7 mouse cellular contexts compared by ENCODE assay signal in genomic region chr3:144531023-144531422, GRCm38 (mm10). TPM values are rescaled to one million over a fixed set of nuclear protein-coding genes. Genes with fewer than 3 reads are reported as not detected.
DNase-seq lines count a peak whose midpoint lies in the region; ATAC-seq and TF ChIP-seq lines count a peak whose summit lies in the region.

No protein-coding gene starts in this region.

- H3K4me2 ChIP-seq in liver, postnatal 0 days (ENCODE audit: low read depth, low read length), result no peak overlapping the region
- no peak overlapping the region for H3K4me2 ChIP-seq in liver, embryonic 12.5 days

- H3K27me3 ChIP-seq in liver, postnatal 0 days (ENCODE audit: insufficient read depth, low read length), result no peaks in the 10 kb centered on the region
- no peaks in the 10 kb centered on the region for H3K27me3 ChIP-seq in liver, embryonic 12.5 days (replicated peaks)

- DNase-seq in liver, postnatal 0 days, result no peak
- DNase-seq in frontal cortex, postnatal 36 days (ENCODE audit: low spot score in 2 of 2), result no peak
- DNase-seq in layer of hippocampus, postnatal 14 days (ENCODE audit: low spot score in 2 of 2), result no peak

- ATAC-seq in liver, postnatal 0 days, result no peak
- ATAC-seq in liver, embryonic 12.5 days, result no peak
- peak; percentile 49 for ATAC-seq in activated CD4-positive, CD25-positive, alpha-beta regulatory T cell, adult 4 months
- ATAC-seq in common myeloid progenitor, adult 5-6 weeks (replicated peaks; ENCODE audit: low read depth, poor library complexity, severe bottlenecking), result peak; percentile 62; the same call in 1 of the 2 replicates
- ATAC-seq in megakaryocyte-erythroid progenitor cell, adult 5-6 weeks (replicated peaks; ENCODE audit: low FRiP score, low TSS enrichment, poor library complexity, severe bottlenecking), result 0 out of 2 replicates have a peak, but pooled peaks have one; percentile 20

- no peaks in the 10 kb centered on the region for H3K9me3 ChIP-seq in liver, postnatal 0 days (ENCODE audit: low read length)
- no peaks in the 10 kb centered on the region for H3K9me3 ChIP-seq in liver, embryonic 12.5 days (replicated peaks)

- no peak overlapping the region for H3K27ac ChIP-seq in liver, postnatal 0 days (ENCODE audit: low read depth)
- H3K27ac ChIP-seq in liver, embryonic 12.5 days, result no peak overlapping the region

- no peak overlapping the region for H3K4me3 ChIP-seq in liver, postnatal 0 days (ENCODE audit: low read depth, low read length)
- no peak overlapping the region for H3K4me3 ChIP-seq in liver, embryonic 12.5 days

- no peaks in the 10 kb centered on the region for H3K36me3 ChIP-seq in liver, postnatal 0 days (replicated peaks; ENCODE audit: insufficient read depth, low read length)
- no peaks in the 10 kb centered on the region for H3K36me3 ChIP-seq in liver, embryonic 12.5 days

- WGBS in liver, postnatal 0 days (ENCODE audit: insufficient replicate concordance), result 47% methylated on average over 5 of the region's 5 CpGs
- WGBS in liver, embryonic 12.5 days (ENCODE audit: insufficient replicate concordance), result 61% methylated on average over 5 of the region's 5 CpGs

- H3K9ac ChIP-seq in liver, postnatal 0 days (replicated peaks), result no peak overlapping the region
- H3K9ac ChIP-seq in liver, embryonic 12.5 days, result no peak overlapping the region

- no peak for TF ChIP-seq EP300 in liver, postnatal 0 days (IDR thresholded peaks at IDR 0.05; ENCODE audit: low read depth)

- no peaks in the 10 kb centered on the region for H3K4me1 ChIP-seq in liver, postnatal 0 days (ENCODE audit: insufficient read depth)
- H3K4me1 ChIP-seq in liver, embryonic 12.5 days, result peaks cover 37% of the 10 kb centered on the region

- peak; percentile 46 for TF ChIP-seq CTCF in liver, postnatal 0 days (IDR thresholded peaks at IDR 0.05; ENCODE audit: low read depth)

RNA-seq across cellular contexts. Expression of gene Hs2st1, which starts 39.0 kb away (rescaled TPM):
- polyA plus RNA-seq in liver, postnatal 0 days (2015; fragmentation: Nextera tagmentation; extraction: Ambion mirVana), result 1.5 and 1.9 TPM in 2 replicates
- 6.0 and 6.3 TPM in 2 replicates for polyA plus RNA-seq in liver, embryonic 12.5 days (2016; fragmentation: Nextera tagmentation; extraction: Ambion mirVana)
- 1 to 10 TPM; 1.9 to 3.3 TPM for polyA plus RNA-seq in activated CD4-positive, CD25-positive, alpha-beta regulatory T cell, adult 4 months (2017; shearing (Covaris generic))
- total RNA-seq in common myeloid progenitor, adult 5-6 weeks (2017), result 16.2 and 17.8 TPM in 2 replicates
- total RNA-seq in megakaryocyte-erythroid progenitor cell, adult 5-6 weeks (2014; fragmentation: Nextera tagmentation), result 11.6 and 14.2 TPM in 2 replicates
- total RNA-seq in megakaryocyte-erythroid progenitor cell, adult 5-6 weeks (2017), result 9.9 and 11.4 TPM in 2 replicates
- total RNA-seq in layer of hippocampus, postnatal 14 days (2021), result 10 to 100 TPM; 45.1 to 45.9 TPM

RNA-seq across cellular contexts. Expression of gene Selenof, which starts 39.1 kb away (rescaled TPM):
- 271 and 284 TPM in 2 replicates for polyA plus RNA-seq in liver, postnatal 0 days (2015; fragmentation: Nextera tagmentation; extraction: Ambion mirVana)
- 307 and 317 TPM in 2 replicates for polyA plus RNA-seq in liver, embryonic 12.5 days (2016; fragmentation: Nextera tagmentation; extraction: Ambion mirVana)
- 100 to 1,000 TPM; 302 to 362 TPM for polyA plus RNA-seq in activated CD4-positive, CD25-positive, alpha-beta regulatory T cell, adult 4 months (2017; shearing (Covaris generic))
- total RNA-seq in common myeloid progenitor, adult 5-6 weeks (2017), result 591 and 595 TPM in 2 replicates
- total RNA-seq in megakaryocyte-erythroid progenitor cell, adult 5-6 weeks (2014; fragmentation: Nextera tagmentation), result 228 and 242 TPM in 2 replicates
- 570 and 661 TPM in 2 replicates for total RNA-seq in megakaryocyte-erythroid progenitor cell, adult 5-6 weeks (2017)
- total RNA-seq in layer of hippocampus, postnatal 14 days (2021), result 100 to 1,000 TPM; 296 to 301 TPM

Comparison
In these comparisons a context has a peak if more than half of its experiments do, and no peak if none do; other contexts are left out.
1. ATAC-seq: peak in activated CD4-positive, CD25-positive, alpha-beta regulatory T cell, adult 4 months (single experiment), common myeloid progenitor, adult 5-6 weeks (single experiment) and megakaryocyte-erythroid progenitor cell, adult 5-6 weeks (single experiment); none in liver, postnatal 0 days (single experiment) and liver, embryonic 12.5 days (single experiment).